Mouse (Mus musculus) neural tube, embryonic 14.5 days (tissue): ENCODE data around the gene Ptms. TPM values are rescaled to one million over a fixed set of nuclear protein-coding genes. Genes with fewer than 3 reads are reported as not detected.

Experiments
- ATAC-seq: fragments of 200-750 bp; cut with Nextera tagmentation; 2 replicates; pipeline ENCODE4 v1.8.0; 2017; ENCODE audit warnings: low read depth, mild to moderate bottlenecking, moderate TSS enrichment, moderate library complexity
- H3K27ac ChIP-seq: fragments of 300-500 bp; sonication (generic); 2 replicates; pipeline ENCODE4 v1.5.1; 2014; ENCODE audit warnings: low read depth, mild to moderate bottlenecking, control low read depth, low read length, moderate library complexity, mixed read lengths
- H3K27me3 ChIP-seq: fragments of 300-500 bp; sonication (generic); 2 replicates; pipeline ENCODE4 v1.6.1; 2014; ENCODE audit warnings: low read length; ENCODE audit not compliant: control insufficient read depth, insufficient read depth
- H3K36me3 ChIP-seq: fragments of 300-500 bp; sonication (generic); 2 replicates; pipeline ENCODE4 v1.6.1; 2014; ENCODE audit warnings: low read length, mixed read lengths; ENCODE audit not compliant: control insufficient read depth, insufficient read depth
- H3K4me1 ChIP-seq: fragments of 300-500 bp; sonication (generic); 2 replicates; pipeline ENCODE4 v1.6.1; 2014; ENCODE audit warnings: low read length; ENCODE audit not compliant: control insufficient read depth, insufficient read depth
- H3K4me2 ChIP-seq: fragments of 300-500 bp; sonication (generic); 2 replicates; pipeline ENCODE4 v1.6.1; 2014; ENCODE audit warnings: mild to moderate bottlenecking, low read depth, low read length, control low read depth
- H3K4me3 ChIP-seq: fragments of 300-500 bp; sonication (generic); 2 replicates; pipeline ENCODE4 v1.5.1; 2014; ENCODE audit warnings: low read depth, low read length, control low read depth, mixed read lengths
- H3K9ac ChIP-seq: fragments of 300-500 bp; sonication (generic); replicated peaks from 2 replicates; pipeline ENCODE4 v1.6.1; 2014; ENCODE audit warnings: low read depth, mild to moderate bottlenecking, control low read depth, low read length, mixed read lengths
- H3K9me3 ChIP-seq: fragments of 300-500 bp; sonication (generic); 2 replicates; pipeline ENCODE4 v1.6.1; 2016; ENCODE audit warnings: low read length; ENCODE audit not compliant: control insufficient read depth
- WGBS: fragments of 180-500 bp; shearing (Covaris S2); extraction: QIAGEN DNeasy Blood & Tissue Kit; methylation state at CpG from one replicate; pipeline ENCODE4 v1.1.7; 2014; 5-methylcytosine and 5-hydroxymethylcytosine counted together
- polyA plus RNA-seq: library from polyadenylated mRNA; unstranded; fragments of >200 nt; fragmentation: Nextera tagmentation; extraction: Ambion mirVana; gene quantifications from 2 replicates; pipeline ENCODE4 v1.2.1, GENCODE M21; 2014

The Ptms gene
- polyA plus RNA-seq, 1 experiment from 2014 or later, result 664 TPM

DNA sequence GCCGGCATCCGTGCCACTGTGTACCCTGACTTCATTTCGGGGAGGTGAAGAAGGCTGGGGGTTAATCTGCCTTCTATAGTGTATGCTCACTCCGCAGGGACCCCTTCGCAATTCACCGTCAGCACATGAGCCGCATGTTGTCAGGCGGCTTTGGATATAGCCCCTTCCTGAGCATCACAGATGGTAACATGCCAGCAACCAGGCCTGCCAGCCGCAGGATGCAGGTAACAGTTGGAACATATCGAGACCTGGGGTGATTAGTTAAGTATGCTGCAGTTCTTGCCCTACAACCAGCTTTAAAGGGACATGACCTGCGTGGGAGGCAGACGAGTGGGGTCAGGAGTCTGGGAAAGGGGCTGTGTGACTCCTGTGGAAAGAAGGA lies 12.4 kb upstream of the Ptms start:
- Histone ChIP-seq H3K4me3 (peak overlapping the region; percentile 94), H3K4me2 (peak overlapping the region; percentile 91), H3K27ac (peak overlapping the region; percentile 97), H3K27me3 (no peaks in the 10 kb centered on the region), H3K36me3 (peaks cover 28% of the 10 kb centered on the region), H3K4me1 (peaks cover 16% of the 10 kb centered on the region), H3K9me3 (no peaks in the 10 kb centered on the region), H3K9ac (peak overlapping the region; percentile 93)
- ATAC-seq, result no peak
- 46% methylated on average over 12 of the region's 12 CpGs for WGBS

- Histone ChIP-seq H3K27ac (peak overlapping the region; percentile 97), H3K9me3 (no peaks in the 10 kb centered on the region), H3K27me3 (no peaks in the 10 kb centered on the region), H3K36me3 (peaks cover 26% of the 10 kb centered on the region), H3K4me3 (peak overlapping the region; percentile 94), H3K4me2 (peak overlapping the region; percentile 91), H3K4me1 (peaks cover 16% of the 10 kb centered on the region), H3K9ac (peak overlapping the region; percentile 93)
- WGBS, result 2% methylated on average over 34 of the region's 48 CpGs
- ATAC-seq, result peak; percentile 46
Measured at GRCm38 (mm10) chr6:124931525-124932313, 11.8 kb upstream of the Ptms start.

GRCm38 (mm10) chr6:124930754-124931524 lies 11.0 kb upstream of the Ptms start, which contains the start of gene Mlf2:
Gene Mlf2, plus strand, starts transcription at chr6:124931386.
- Histone ChIP-seq H3K4me3 (peak within 1 kb of the TSS; percentile 94), H3K9me3 (no peaks in the 10 kb centered on the region), H3K27ac (peak within 1 kb of the TSS; percentile 97), H3K4me2 (peak within 1 kb of the TSS; percentile 91), H3K27me3 (no peaks in the 10 kb centered on the region), H3K9ac (peak within 1 kb of the TSS; percentile 93), H3K36me3 (peaks cover 18% of the 10 kb centered on the region; the same call in 1 of the 2 replicates), H3K4me1 (peaks cover 16% of the 10 kb centered on the region)
- peak; percentile 95 for ATAC-seq
- under 1% methylated on average over 45 of the region's 64 CpGs for WGBS

- peaks cover 16% of the 10 kb centered on the region for H3K4me1 ChIP-seq
- 36% methylated on average over 1 of the region's 1 CpGs for WGBS
- peaks cover 14% of the 10 kb centered on the region; the same call in 1 of the 2 replicates for H3K36me3 ChIP-seq
- H3K4me2 ChIP-seq, result peak overlapping the region; percentile 91; the same call in 1 of the 2 replicates
- ATAC-seq, result no peak
- H3K27me3 ChIP-seq, result no peaks in the 10 kb centered on the region
- H3K27ac ChIP-seq, result peak overlapping the region; percentile 97
- no peaks in the 10 kb centered on the region for H3K9me3 ChIP-seq
- peak overlapping the region; percentile 94 for H3K4me3 ChIP-seq
- peak overlapping the region; percentile 93 for H3K9ac ChIP-seq
Measured at GRCm38 (mm10) chr6:124930231-124930630, 10.3 kb upstream of the Ptms start.

- no peaks in the 10 kb centered on the region for H3K27me3 ChIP-seq
- no peaks in the 10 kb centered on the region for H3K9me3 ChIP-seq
- H3K27ac ChIP-seq, result no peak overlapping the region
- WGBS, result 57% methylated on average over 5 of the region's 5 CpGs
- no peak overlapping the region for H3K4me2 ChIP-seq
- peaks cover 8% of the 10 kb centered on the region; the same call in 1 of the 2 replicates for H3K4me1 ChIP-seq
- no peak for ATAC-seq
- no peaks in the 10 kb centered on the region for H3K36me3 ChIP-seq
- no peak overlapping the region for H3K9ac ChIP-seq
- H3K4me3 ChIP-seq, result no peak overlapping the region
Measured at GRCm38 (mm10) chr6:124925941-124926340, 6.0 kb upstream of the Ptms start.

- H3K36me3 ChIP-seq, result no peaks in the 10 kb centered on the region
- H3K9ac ChIP-seq, result no peak overlapping the region
- WGBS, result 37% methylated on average over 12 of the region's 12 CpGs
- no peak for ATAC-seq
- H3K4me1 ChIP-seq, result peaks cover 10% of the 10 kb centered on the region; the same call in 1 of the 2 replicates
- H3K27ac ChIP-seq, result no peak overlapping the region
- H3K27me3 ChIP-seq, result no peaks in the 10 kb centered on the region
- no peaks in the 10 kb centered on the region for H3K9me3 ChIP-seq
- no peak overlapping the region for H3K4me2 ChIP-seq
- no peak overlapping the region for H3K4me3 ChIP-seq
Measured at GRCm38 (mm10) chr6:124925173-124925793, 5.4 kb upstream of the Ptms start.

DNA sequence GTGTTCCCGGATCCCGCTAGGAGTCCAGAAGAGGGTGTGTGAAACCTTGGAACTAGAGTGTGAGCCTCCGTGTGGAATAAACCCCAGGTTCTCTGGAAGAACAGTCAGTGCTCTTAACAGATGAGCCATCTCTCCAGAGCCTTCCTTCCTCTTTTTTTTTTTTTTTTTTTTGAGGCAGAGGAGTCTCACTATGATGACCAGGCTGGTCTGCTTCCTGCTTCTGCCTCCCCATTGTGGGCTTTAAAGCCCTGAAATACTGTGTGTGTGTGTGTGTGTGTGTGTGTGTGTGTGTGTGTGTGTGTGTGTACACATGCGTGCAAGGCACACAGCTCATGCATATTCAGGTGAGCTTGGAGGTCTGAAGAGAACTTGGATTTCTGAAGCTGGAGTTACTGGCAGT lies 1.6 kb upstream of the Ptms start:
- H3K4me3 ChIP-seq, result no peak overlapping the region
- no peak overlapping the region for H3K4me2 ChIP-seq
- H3K27ac ChIP-seq, result peak overlapping the region; percentile 100; the same call in 1 of the 2 replicates
- H3K9ac ChIP-seq, result no peak overlapping the region
- no peaks in the 10 kb centered on the region for H3K27me3 ChIP-seq
- ATAC-seq, result no peak
- WGBS, result 65% methylated on average over 4 of the region's 4 CpGs
- H3K9me3 ChIP-seq, result no peaks in the 10 kb centered on the region
- no peaks in the 10 kb centered on the region for H3K36me3 ChIP-seq
- peaks cover 15% of the 10 kb centered on the region; the same call in 1 of the 2 replicates for H3K4me1 ChIP-seq

- H3K9ac ChIP-seq, result peak overlapping the region; percentile 49; the same call in 1 of the 2 replicates
- H3K4me2 ChIP-seq, result peak overlapping the region; percentile 100
- no peak for ATAC-seq
- H3K27me3 ChIP-seq, result no peaks in the 10 kb centered on the region
- H3K4me1 ChIP-seq, result peaks cover 19% of the 10 kb centered on the region
- no peaks in the 10 kb centered on the region for H3K9me3 ChIP-seq
- peak overlapping the region; percentile 20; the same call in 1 of the 2 replicates for H3K4me3 ChIP-seq
- no peaks in the 10 kb centered on the region for H3K36me3 ChIP-seq
- peak overlapping the region; percentile 100 for H3K27ac ChIP-seq
- whole genome bisulfite sequencing, result 23% methylated on average over 9 of the region's 9 CpGs
Measured at GRCm38 (mm10) chr6:124920318-124921085, 599 bp upstream of the Ptms start.
